Mouse (Mus musculus): ENCODE results near the gene Tgm7. TPM values are rescaled to one million over a fixed set of nuclear protein-coding genes. Genes with fewer than 3 reads are reported as not detected.

Gene Tgm7
- polyA plus RNA-seq (2014; fragmentation: Illumina TruSeq; extraction: RNeasy Lipid Tissue Mini Kit (QIAGEN cat#74804); ENCODE audit: low read depth, low replicate concordance), result not detected

DNA sequence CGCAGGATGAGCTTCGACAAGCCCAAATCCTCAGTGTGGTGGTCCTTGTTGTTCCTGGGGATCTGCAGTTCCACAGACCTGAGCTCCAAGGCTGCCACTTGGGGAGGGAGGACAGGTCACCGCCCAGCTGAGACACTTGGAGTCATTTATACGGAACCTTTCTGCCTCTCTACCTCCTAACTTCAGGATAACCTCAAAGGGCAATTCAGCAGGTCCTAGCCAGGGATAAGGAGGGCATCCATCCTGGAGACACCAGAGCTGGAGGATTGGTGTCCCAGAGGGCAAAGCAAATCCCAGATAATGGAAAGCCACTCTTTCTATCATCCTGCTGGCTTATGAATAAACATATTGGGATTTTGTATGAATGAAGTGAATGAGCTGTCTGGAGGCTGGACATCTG is at the start of gene Tgm7:
TSS of gene Tgm7 (minus strand) at position 101 of the 400 bp plus-strand sequence.

DNA sequence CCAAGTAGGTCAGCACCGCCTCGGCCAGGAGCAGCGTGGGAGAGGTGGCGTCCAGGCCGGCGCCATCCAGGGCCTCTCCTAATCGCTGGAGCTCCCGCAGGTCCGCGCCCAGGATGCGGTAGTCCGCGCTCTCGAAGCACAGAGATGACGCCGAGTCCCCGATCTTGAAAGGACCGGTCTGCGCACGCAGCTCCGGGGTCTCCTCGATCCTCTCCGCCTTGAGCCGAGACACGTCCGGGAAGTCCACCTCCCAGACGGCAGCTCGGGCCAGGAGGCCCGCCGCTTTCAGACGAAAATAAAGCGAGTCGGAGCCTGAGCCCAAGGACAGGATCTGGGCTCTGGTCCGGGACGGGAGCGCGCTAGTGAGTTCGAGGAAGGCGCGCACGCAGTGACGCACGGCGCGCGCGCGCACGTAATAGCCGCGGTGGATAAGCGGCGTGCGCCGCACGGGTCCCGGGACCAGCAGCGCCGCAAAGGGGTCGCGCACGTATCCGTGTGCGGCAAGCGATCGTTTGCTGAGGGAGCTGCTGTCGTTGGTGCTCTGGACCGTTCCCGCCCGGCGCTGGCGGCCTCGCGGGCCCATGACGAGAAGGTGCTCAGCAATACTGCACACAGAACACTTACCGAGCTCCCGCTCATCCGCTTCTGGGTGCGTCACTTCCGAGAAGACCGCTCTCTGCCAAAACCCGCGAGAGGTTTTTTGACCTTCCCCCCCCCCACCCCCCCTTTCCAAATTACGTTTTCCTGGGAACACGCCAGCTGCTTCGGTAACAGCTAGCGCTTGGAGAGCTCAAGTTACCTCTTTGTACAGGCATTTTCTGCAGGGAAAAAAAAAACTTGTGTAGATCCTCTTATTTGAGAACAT is 30.7 kb upstream of the Tgm7 start, which contains the start of the genes Adal and Lcmt2:
TSS of gene Adal (plus strand) at position 411 of the 865 bp plus-strand sequence.
TSS of gene Lcmt2 (minus strand) at position 636 of the 865 bp plus-strand sequence.

DNA sequence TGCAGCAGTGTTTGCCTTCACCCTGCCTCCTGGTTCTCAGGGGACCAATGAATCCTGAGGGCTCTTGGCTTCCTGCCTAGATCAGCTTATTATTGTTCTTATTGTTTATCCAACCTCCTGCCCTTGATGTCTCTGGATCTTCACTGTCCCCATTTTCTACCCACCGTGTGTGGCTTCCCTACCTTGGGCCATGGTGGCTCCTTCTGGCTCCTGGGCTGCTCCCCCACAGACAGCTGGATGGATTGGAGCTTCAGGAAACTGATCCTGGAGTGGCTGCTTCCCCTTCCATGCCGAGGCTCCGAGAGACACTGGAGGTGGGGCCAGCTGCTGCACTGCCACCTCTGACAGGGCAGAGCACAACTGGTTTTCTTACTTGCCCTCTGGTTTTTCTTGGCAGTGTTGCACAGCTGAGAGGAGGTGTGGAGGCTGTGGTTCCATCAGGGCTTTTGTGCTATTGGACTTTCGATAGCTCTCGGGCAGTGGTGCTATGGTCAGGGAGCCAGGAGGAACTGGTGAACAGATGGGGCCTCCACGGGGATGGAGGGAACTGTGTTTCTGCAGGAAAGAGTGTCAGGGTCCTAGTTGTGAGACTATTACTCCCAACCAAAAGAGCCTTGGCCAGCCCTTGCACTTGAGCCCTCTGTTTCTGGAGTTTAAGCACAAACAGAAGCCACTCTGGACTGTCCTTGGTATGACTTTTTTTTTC is 24.0 kb downstream of the Tgm7 start, which contains the start of gene Tgm5:
TSS of gene Tgm5 (minus strand) at position 362 of the 706 bp plus-strand sequence.

Other genes with a start within 250 kb of the Tgm7 start
- 72.3 TPM for gene Ubr1, start 139.1 kb downstream of the Tgm7 start, polyA plus RNA-seq (2014; fragmentation: Illumina TruSeq; extraction: RNeasy Lipid Tissue Mini Kit (QIAGEN cat#74804); ENCODE audit: low read depth, low replicate concordance)
- gene Tmem62, start 132.8 kb downstream of the Tgm7 start, polyA plus RNA-seq (2014; fragmentation: Illumina TruSeq; extraction: RNeasy Lipid Tissue Mini Kit (QIAGEN cat#74804); ENCODE audit: low read depth, low replicate concordance), result 73.4 TPM
- gene Ccndbp1, start 101.4 kb downstream of the Tgm7 start, polyA plus RNA-seq (2014; fragmentation: Illumina TruSeq; extraction: RNeasy Lipid Tissue Mini Kit (QIAGEN cat#74804); ENCODE audit: low read depth, low replicate concordance), result 63.3 TPM
- gene Epb42, start 72.7 kb downstream of the Tgm7 start, polyA plus RNA-seq (2014; fragmentation: Illumina TruSeq; extraction: RNeasy Lipid Tissue Mini Kit (QIAGEN cat#74804); ENCODE audit: low read depth, low replicate concordance), result not detected
- not detected for gene Tgm5, start 24.0 kb downstream of the Tgm7 start, polyA plus RNA-seq (2014; fragmentation: Illumina TruSeq; extraction: RNeasy Lipid Tissue Mini Kit (QIAGEN cat#74804); ENCODE audit: low read depth, low replicate concordance)
- gene Adal, start 30.6 kb upstream of the Tgm7 start, polyA plus RNA-seq (2014; fragmentation: Illumina TruSeq; extraction: RNeasy Lipid Tissue Mini Kit (QIAGEN cat#74804); ENCODE audit: low read depth, low replicate concordance), result 60.3 TPM
- 4.4 TPM for gene Lcmt2, start 30.9 kb upstream of the Tgm7 start, polyA plus RNA-seq (2014; fragmentation: Illumina TruSeq; extraction: RNeasy Lipid Tissue Mini Kit (QIAGEN cat#74804); ENCODE audit: low read depth, low replicate concordance)
- 101 TPM for gene Tubgcp4, start 60.9 kb upstream of the Tgm7 start, polyA plus RNA-seq (2014; fragmentation: Illumina TruSeq; extraction: RNeasy Lipid Tissue Mini Kit (QIAGEN cat#74804); ENCODE audit: low read depth, low replicate concordance)
- 31.6 TPM for gene Zscan29, start 61.3 kb upstream of the Tgm7 start, polyA plus RNA-seq (2014; fragmentation: Illumina TruSeq; extraction: RNeasy Lipid Tissue Mini Kit (QIAGEN cat#74804); ENCODE audit: low read depth, low replicate concordance)
- gene Trp53bp1, start 161.6 kb upstream of the Tgm7 start, polyA plus RNA-seq (2014; fragmentation: Illumina TruSeq; extraction: RNeasy Lipid Tissue Mini Kit (QIAGEN cat#74804); ENCODE audit: low read depth, low replicate concordance), result 25.2 TPM
- 1.2 TPM for gene Map1a, start 179.8 kb upstream of the Tgm7 start, polyA plus RNA-seq (2014; fragmentation: Illumina TruSeq; extraction: RNeasy Lipid Tissue Mini Kit (QIAGEN cat#74804); ENCODE audit: low read depth, low replicate concordance)
- gene Ppip5k1, start 245.6 kb upstream of the Tgm7 start, polyA plus RNA-seq (2014; fragmentation: Illumina TruSeq; extraction: RNeasy Lipid Tissue Mini Kit (QIAGEN cat#74804); ENCODE audit: low read depth, low replicate concordance), result 9.6 TPM
- gene Ckmt1, start 247.9 kb upstream of the Tgm7 start, polyA plus RNA-seq (2014; fragmentation: Illumina TruSeq; extraction: RNeasy Lipid Tissue Mini Kit (QIAGEN cat#74804); ENCODE audit: low read depth, low replicate concordance), result 1.8 TPM